11 mouse cellular contexts compared by ENCODE assay signal in the genomic region with DNA sequence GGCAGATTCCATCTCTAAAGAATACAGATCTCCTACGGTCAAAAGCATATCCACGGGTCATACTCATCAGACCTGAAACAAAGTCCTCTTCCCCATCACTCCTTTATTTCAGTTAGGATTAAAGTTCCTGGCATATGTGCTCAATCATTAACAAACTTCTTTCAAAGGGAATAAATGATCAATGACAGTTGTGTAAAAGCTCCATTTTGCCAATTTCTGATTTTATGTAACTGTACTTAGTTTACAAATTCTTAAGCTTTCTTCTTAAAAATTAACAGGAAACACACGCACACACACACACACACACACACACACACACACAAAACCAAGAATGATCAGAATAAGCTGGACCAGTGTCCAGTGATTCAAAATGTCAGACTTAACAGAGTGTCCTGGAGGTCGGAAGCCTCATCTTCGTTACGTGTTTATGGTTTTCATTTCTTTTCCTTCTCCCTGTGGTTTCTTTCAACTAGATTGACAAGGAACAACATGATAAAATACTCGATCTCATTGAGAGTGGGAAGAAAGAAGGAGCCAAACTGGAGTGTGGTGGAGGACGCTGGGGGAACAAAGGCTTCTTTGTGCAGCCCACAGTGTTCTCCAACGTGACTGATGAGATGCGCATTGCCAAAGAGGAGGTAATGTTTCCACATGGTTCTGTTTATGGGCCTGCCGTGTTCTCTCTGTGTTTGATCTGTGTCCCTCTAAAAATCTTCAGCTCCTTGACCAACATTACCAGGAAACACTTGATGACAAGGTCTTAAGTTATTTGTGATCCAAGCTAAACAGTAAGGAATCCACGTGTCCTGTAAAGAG.
A peak's percentile ranks its signal among the peaks of the same experiment; 100 is the strongest.
DNase-seq lines count a peak whose midpoint lies in the region; ATAC-seq lines count a peak whose summit lies in the region.
"Had no signal": no experiment of that assay in that cellular context is flagged by ENCODE, and none has a peak within 500 bp of the region (broad histone marks: within the 10 kb centered on the region; RNA-seq: fewer than 3 reads in every experiment).

No protein-coding gene starts in this region.

- intact Hi-C loops in left cerebral cortex, postnatal 10 days (cut with DNase I): no loop called here

- no peak for ATAC-seq in kidney, embryonic 15.5 days (replicated peaks; ENCODE audit: low FRiP score)
- peak; percentile 68 for ATAC-seq in hindbrain, embryonic 12.5 days (ENCODE audit: low FRiP score)

- H3K4me1 ChIP-seq in kidney, embryonic 15.5 days: no peaks in the 10 kb centered on the region
- 0 out of 2 replicates have a peak, but pooled peaks cover 4% of the 10 kb centered on the region for H3K4me1 ChIP-seq in embryonic facial prominence, embryonic 10.5 days
- H3K4me1 ChIP-seq in hindbrain, embryonic 12.5 days: peaks cover 4% of the 10 kb centered on the region; the same call in 1 of the 2 replicates
- H3K4me1 ChIP-seq: embryonic facial prominence, embryonic 15.5 days; heart, embryonic 15.5 days had no signal

- no peak overlapping the region for H3K27ac ChIP-seq in kidney, embryonic 15.5 days
- peak overlapping the region; percentile 59; the same call in 1 of the 2 replicates for H3K27ac ChIP-seq in embryonic facial prominence, embryonic 10.5 days (replicated peaks)
- H3K27ac ChIP-seq in hindbrain, embryonic 12.5 days: no peak overlapping the region
- H3K27ac ChIP-seq: embryonic facial prominence, embryonic 15.5 days; heart, embryonic 15.5 days; liver, embryonic 14.5 days had no signal

- no peak overlapping the region for H3K9ac ChIP-seq in kidney, embryonic 15.5 days
- no peak overlapping the region for H3K9ac ChIP-seq in hindbrain, embryonic 12.5 days
- H3K9ac ChIP-seq: embryonic facial prominence, embryonic 15.5 days; heart, embryonic 15.5 days; liver, embryonic 14.5 days had no signal

- H3K4me3 ChIP-seq in kidney, embryonic 15.5 days (replicated peaks): no peak overlapping the region
- no peak overlapping the region for H3K4me3 ChIP-seq in embryonic facial prominence, embryonic 10.5 days
- no peak overlapping the region for H3K4me3 ChIP-seq in hindbrain, embryonic 12.5 days
- H3K4me3 ChIP-seq: embryonic facial prominence, embryonic 15.5 days; heart, embryonic 15.5 days had no signal

- DNase-seq in kidney, adult 9 months: peak; percentile 58
- peak; percentile 1 for DNase-seq in R1 (ENCODE audit: low read depth, low spot score)
- peak; percentile 61 for DNase-seq in embryonic facial prominence, embryonic 10.5 days (ENCODE audit: low spot score)
- no peak for DNase-seq in thymus, postnatal 4 days
- no peak for DNase-seq in left cerebral cortex, postnatal 10 days (ENCODE audit: extremely low spot score in 1 of 2, low spot score in 2 of 2)
- no peak for DNase-seq in cerebellum, postnatal 36 days

- H3K27me3 ChIP-seq in kidney, embryonic 15.5 days: no peaks in the 10 kb centered on the region
- no peaks in the 10 kb centered on the region for H3K27me3 ChIP-seq in embryonic facial prominence, embryonic 10.5 days (replicated peaks; ENCODE audit: low read depth, poor library complexity, severe bottlenecking)
- no peaks in the 10 kb centered on the region for H3K27me3 ChIP-seq in hindbrain, embryonic 12.5 days
- H3K27me3 ChIP-seq: embryonic facial prominence, embryonic 15.5 days; heart, embryonic 15.5 days had no signal

- 59% methylated on average over 12 of the region's 12 CpGs for WGBS in kidney, embryonic 15.5 days
- 44% methylated on average over 12 of the region's 12 CpGs for WGBS in embryonic facial prominence, embryonic 10.5 days
- 33% methylated on average over 12 of the region's 12 CpGs for WGBS in hindbrain, embryonic 12.5 days

- H3K9me3 ChIP-seq in kidney, embryonic 15.5 days (replicated peaks): no peaks in the 10 kb centered on the region
- no peaks in the 10 kb centered on the region for H3K9me3 ChIP-seq in embryonic facial prominence, embryonic 10.5 days
- H3K9me3 ChIP-seq in hindbrain, embryonic 12.5 days (replicated peaks): no peaks in the 10 kb centered on the region
- H3K9me3 ChIP-seq: embryonic facial prominence, embryonic 15.5 days; heart, embryonic 15.5 days had no signal

- H3K36me3 ChIP-seq in kidney, embryonic 15.5 days: no peaks in the 10 kb centered on the region
- no peaks in the 10 kb centered on the region for H3K36me3 ChIP-seq in embryonic facial prominence, embryonic 10.5 days (replicated peaks)
- H3K36me3 ChIP-seq in hindbrain, embryonic 12.5 days: no peaks in the 10 kb centered on the region
- H3K36me3 ChIP-seq: embryonic facial prominence, embryonic 15.5 days; heart, embryonic 15.5 days had no signal

- no peak overlapping the region for H3K4me2 ChIP-seq in kidney, embryonic 15.5 days
- no peak overlapping the region for H3K4me2 ChIP-seq in hindbrain, embryonic 12.5 days (replicated peaks)
- H3K4me2 ChIP-seq: embryonic facial prominence, embryonic 15.5 days; heart, embryonic 15.5 days had no signal

Comparison
In these comparisons a context has a peak if more than half of its experiments do, and no peak if none do; other contexts are left out.
1. DNase-seq: peak in kidney, adult 9 months (single experiment), R1 (single experiment) and embryonic facial prominence, embryonic 10.5 days (single experiment); none in thymus, postnatal 4 days (single experiment), left cerebral cortex, postnatal 10 days (0 of 2) and cerebellum, postnatal 36 days (0 of 2).